15 mouse cellular contexts compared by ENCODE assay signal in genomic region chr12:107967026-107967425, GRCm38 (mm10).
"Had no signal": no experiment of that assay in that cellular context is flagged by ENCODE, and none has a peak within 500 bp of the region (broad histone marks: within the 10 kb centered on the region; RNA-seq: fewer than 3 reads in every experiment).

No protein-coding gene starts in this region.

- H3K9ac ChIP-seq: kidney, embryonic 15.5 days; liver, embryonic 15.5 days; neural tube, embryonic 12.5 days; stomach, embryonic 15.5 days had no signal

- DNase-seq: layer of hippocampus, adult 9-11 months; lung, adult 2 months; lung, postnatal 36 days; midbrain, embryonic 14.5 days; right cerebral cortex, postnatal 14 days; thymus, adult 2 months; thymus, postnatal 25 days had no signal

- H3K27me3 ChIP-seq: kidney, embryonic 15.5 days; liver, embryonic 15.5 days; neural tube, embryonic 12.5 days; stomach, embryonic 15.5 days had no signal

- H3K36me3 ChIP-seq: kidney, embryonic 15.5 days; liver, embryonic 15.5 days; neural tube, embryonic 12.5 days; stomach, embryonic 15.5 days had no signal

- H3K4me2 ChIP-seq: kidney, embryonic 15.5 days; liver, embryonic 11.5 days; liver, embryonic 15.5 days; neural tube, embryonic 12.5 days; stomach, embryonic 15.5 days had no signal

- H3K9me3 ChIP-seq: kidney, embryonic 15.5 days; limb, embryonic 10.5 days; liver, embryonic 15.5 days; neural tube, embryonic 12.5 days; stomach, embryonic 15.5 days had no signal

- H3K4me1 ChIP-seq: liver, embryonic 15.5 days; stomach, embryonic 15.5 days had no signal

- ATAC-seq: intestine, postnatal 0 days; lung, postnatal 0 days had no signal

- H3K27ac ChIP-seq: kidney, embryonic 15.5 days; liver, embryonic 15.5 days; neural tube, embryonic 12.5 days; stomach, embryonic 15.5 days had no signal

- H3K4me3 ChIP-seq: kidney, embryonic 15.5 days; limb, embryonic 10.5 days; liver, embryonic 15.5 days; neural tube, embryonic 12.5 days; stomach, embryonic 15.5 days had no signal
